Mouse (Mus musculus): ENCODE measurements around the gene Sae1.

DNA sequence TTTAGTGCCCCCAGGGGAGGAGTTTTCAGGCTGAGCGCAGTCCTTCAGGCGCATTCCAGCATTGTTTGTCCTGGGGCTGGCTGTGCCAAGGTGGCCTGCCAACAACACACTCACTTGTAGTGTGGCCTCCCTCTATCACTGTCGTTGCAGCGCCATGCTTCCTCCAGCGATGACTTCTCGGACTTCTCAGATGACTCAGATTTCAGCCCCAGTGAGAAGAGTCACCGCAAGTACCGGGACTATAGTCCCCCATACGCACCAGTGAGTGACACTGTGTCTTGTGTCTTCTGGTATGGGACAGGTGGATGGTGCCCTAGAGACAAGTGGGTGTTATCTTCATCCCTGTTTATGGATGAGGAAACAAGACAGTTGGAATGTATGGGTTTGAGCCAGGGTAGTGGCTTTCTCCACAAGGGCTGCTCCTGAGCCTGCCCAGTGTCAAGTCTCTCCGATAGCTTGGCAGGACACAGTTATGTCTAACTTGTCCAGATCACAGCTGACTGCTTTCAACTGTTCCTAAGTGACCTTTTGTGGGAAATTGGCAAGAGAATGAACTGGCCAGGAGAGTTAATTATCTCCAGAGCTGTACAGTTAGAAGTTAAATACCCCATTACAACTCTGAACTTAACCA is 29.6 kb upstream of the Sae1 start:
- TF ChIP-seq CTCF (IDR thresholded peaks at IDR 0.05; ENCODE audit: low read depth), result no peak
- TF ChIP-seq EP300 (IDR thresholded peaks at IDR 0.05; ENCODE audit: low read depth), result no peak
